Mouse (Mus musculus) adrenal gland, postnatal 14 days (tissue): ENCODE data around the gene Aacs. TPM values are rescaled to one million over a fixed set of nuclear protein-coding genes. Genes with fewer than 3 reads are reported as not detected.
"Not testable (repeated sequence)": the region's sequence is repeated elsewhere in the genome, so short reads cannot be mapped to it uniquely, and the experiment has no call there.

Experiments
- DNase-seq: peaks from one replicate; pipeline ENCODE4 v3.0.0; 2021; ENCODE audit warnings: mixed read lengths
- total RNA-seq: library from RNA; stranded (reverse); gene quantifications from 2 replicates; pipeline ENCODE4 v1.2.3, GENCODE M21; 2021

The Aacs gene
- total RNA-seq, 1 experiment from 2014 or later = 25.4 TPM

GRCm38 (mm10) chr5:125465701-125466106 lies 9.9 kb upstream of the Aacs start:
- peak; percentile 98 for DNase-seq

GRCm38 (mm10) chr5:125466483-125466882 lies 9.1 kb upstream of the Aacs start:
- DNase-seq = no peak

GRCm38 (mm10) chr5:125467261-125467660 lies 8.4 kb upstream of the Aacs start:
- DNase-seq = peak; percentile 61

GRCm38 (mm10) chr5:125470713-125471112 lies 4.9 kb upstream of the Aacs start:
- peak; percentile 69 for DNase-seq

- DNase-seq = no peak
These were observed 2.7 kb upstream of the Aacs start for GRCm38 (mm10) chr5:125472796-125473475.

GRCm38 (mm10) chr5:125475030-125475429 lies 584 bp upstream of the Aacs start:
- no peak for DNase-seq

- no peak for DNase-seq
These were observed 642 bp downstream of the Aacs start for GRCm38 (mm10) chr5:125476286-125476625.

- no peak for DNase-seq
These were observed 1.2 kb downstream of the Aacs start for GRCm38 (mm10) chr5:125476799-125477198.

GRCm38 (mm10) chr5:125477533-125477932 lies 1.9 kb downstream of the Aacs start:
- DNase-seq = no peak

- DNase-seq = no peak
These were observed 2.4 kb downstream of the Aacs start for GRCm38 (mm10) chr5:125478037-125478436.

- no peak for DNase-seq
These were observed 3.8 kb downstream of the Aacs start for GRCm38 (mm10) chr5:125479376-125479775.

- no peak for DNase-seq
These were observed 5.0 kb downstream of the Aacs start for GRCm38 (mm10) chr5:125480434-125481231.

GRCm38 (mm10) chr5:125482474-125482873 lies 6.9 kb downstream of the Aacs start:
- DNase-seq = no peak

- no peak for DNase-seq
These were observed 8.3 kb downstream of the Aacs start for GRCm38 (mm10) chr5:125483712-125484611.

GRCm38 (mm10) chr5:125485031-125485778 lies 9.6 kb downstream of the Aacs start:
- DNase-seq = no peak

GRCm38 (mm10) chr5:125486088-125486487 lies 10.5 kb downstream of the Aacs start:
- peak; percentile 57 for DNase-seq

GRCm38 (mm10) chr5:125487375-125488115 lies 11.9 kb downstream of the Aacs start:
- DNase-seq = no peak

GRCm38 (mm10) chr5:125488116-125488455 lies 12.5 kb downstream of the Aacs start:
- DNase-seq = peak; percentile 54

GRCm38 (mm10) chr5:125488953-125489352 lies 13.3 kb downstream of the Aacs start:
- not testable (repeated sequence) for DNase-seq

GRCm38 (mm10) chr5:125491107-125491506 lies 15.5 kb downstream of the Aacs start:
- peak; percentile 33 for DNase-seq

- no peak for DNase-seq
These were observed 16.9 kb downstream of the Aacs start for GRCm38 (mm10) chr5:125492379-125493092.
